Mouse (Mus musculus) embryonic facial prominence, embryonic 12.5 days (tissue): ENCODE data around the gene Platr17. TPM values are rescaled to one million over a fixed set of nuclear protein-coding genes. Genes with fewer than 3 reads are reported as not detected.
"Not testable (repeated sequence)": the region's sequence is repeated elsewhere in the genome, so short reads cannot be mapped to it uniquely, and the experiment has no call there.

Experiments
- ATAC-seq: fragments of 200-750 bp; cut with Nextera tagmentation; 2 replicates; pipeline ENCODE4 v1.8.0; 2017; ENCODE audit not compliant: insufficient number of reproducible peaks, insufficient read depth, low FRiP score, low TSS enrichment
- H3K27ac ChIP-seq: fragments of 300-500 bp; sonication (generic); 2 replicates; pipeline ENCODE4 v1.5.1; 2016; ENCODE audit warnings: mild to moderate bottlenecking
- H3K27me3 ChIP-seq: fragments of 300-500 bp; sonication (generic); 2 replicates; pipeline ENCODE4 v1.6.1; 2016; ENCODE audit warnings: mild to moderate bottlenecking, moderate library complexity
- H3K36me3 ChIP-seq: fragments of 300-500 bp; sonication (generic); 2 replicates; pipeline ENCODE4 v1.6.1; 2016; ENCODE audit warnings: mild to moderate bottlenecking
- H3K4me1 ChIP-seq: fragments of 300-500 bp; sonication (generic); 2 replicates; pipeline ENCODE4 v1.6.1; 2016
- H3K4me2 ChIP-seq: fragments of 300-500 bp; sonication (generic); replicated peaks from 2 replicates; pipeline ENCODE4 v1.6.1; 2016; ENCODE audit warnings: mild to moderate bottlenecking, moderate library complexity
- H3K4me3 ChIP-seq: fragments of 300-500 bp; sonication (generic); 2 replicates; pipeline ENCODE4 v1.5.1; 2016; ENCODE audit warnings: mild to moderate bottlenecking
- H3K9ac ChIP-seq: fragments of 300-500 bp; sonication (generic); 2 replicates; pipeline ENCODE4 v1.6.1; 2016; ENCODE audit warnings: mild to moderate bottlenecking, moderate library complexity
- H3K9me3 ChIP-seq: fragments of 300-500 bp; sonication (generic); 2 replicates; pipeline ENCODE4 v1.6.1; 2016; ENCODE audit warnings: mild to moderate bottlenecking, moderate library complexity
- WGBS: fragments of 180-500 bp; shearing (Covaris S2); methylation state at CpG from one replicate; pipeline ENCODE4 v1.1.7; 2016; 5-methylcytosine and 5-hydroxymethylcytosine counted together
- polyA plus RNA-seq: library from polyadenylated mRNA; unstranded; fragments of >200 nt; fragmentation: Nextera tagmentation; extraction: Ambion mirVana; gene quantifications from 2 replicates; pipeline ENCODE4 v1.2.1, GENCODE M21; 2016

Gene Platr17
- polyA plus RNA-seq, 1 experiment from 2014 or later: 0.35 TPM

- H3K4me1 ChIP-seq: peaks cover 10% of the 10 kb centered on the region
- H3K27me3 ChIP-seq, H3K4me2 ChIP-seq, H3K9me3 ChIP-seq, H3K9ac ChIP-seq, H3K27ac ChIP-seq, H3K36me3 ChIP-seq, ATAC-seq, H3K4me3 ChIP-seq: not testable (repeated sequence)
- 72% methylated on average over 6 of the region's 6 CpGs for WGBS
Measured at GRCm38 (mm10) chr17:33891892-33892291, 13.0 kb upstream of the Platr17 start.

- Histone ChIP-seq H3K4me3 (no peak overlapping the region), H3K36me3 (no peaks in the 10 kb centered on the region), H3K9ac (no peak overlapping the region), H3K27me3 (no peaks in the 10 kb centered on the region), H3K4me1 (peaks cover 10% of the 10 kb centered on the region), H3K4me2 (no peak overlapping the region), H3K27ac (no peak overlapping the region), H3K9me3 (no peaks in the 10 kb centered on the region)
- WGBS: 22% methylated on average over 7 of the region's 7 CpGs
- ATAC-seq: no peak
Measured at GRCm38 (mm10) chr17:33892429-33892828, 12.5 kb upstream of the Platr17 start.

- ATAC-seq, H3K36me3 ChIP-seq, H3K27me3 ChIP-seq, H3K4me1 ChIP-seq, H3K4me2 ChIP-seq, H3K4me3 ChIP-seq, H3K9me3 ChIP-seq, H3K27ac ChIP-seq, H3K9ac ChIP-seq: not testable (repeated sequence)
- 74% methylated on average over 4 of the region's 4 CpGs for WGBS
Measured at GRCm38 (mm10) chr17:33893011-33893410, 11.9 kb upstream of the Platr17 start.

GRCm38 (mm10) chr17:33897114-33897794, 7.7 kb upstream of the Platr17 start:
- WGBS: 36% methylated on average over 6 of the region's 6 CpGs
- no peak for ATAC-seq
- Histone ChIP-seq H3K27me3 (no peaks in the 10 kb centered on the region), H3K36me3 (no peaks in the 10 kb centered on the region), H3K4me1 (no peaks in the 10 kb centered on the region), H3K27ac (no peak overlapping the region), H3K4me2 (no peak overlapping the region), H3K4me3 (no peak overlapping the region), H3K9me3 (no peaks in the 10 kb centered on the region), H3K9ac (no peak overlapping the region)

- H3K4me2 ChIP-seq, H3K27ac ChIP-seq, H3K36me3 ChIP-seq, H3K4me1 ChIP-seq, H3K27me3 ChIP-seq, ATAC-seq, H3K4me3 ChIP-seq, H3K9me3 ChIP-seq, H3K9ac ChIP-seq: not testable (repeated sequence)
- 85% methylated on average over 4 of the region's 4 CpGs for WGBS
Measured at GRCm38 (mm10) chr17:33898193-33898592, 6.7 kb upstream of the Platr17 start.

GRCm38 (mm10) chr17:33899642-33900041, 5.3 kb upstream of the Platr17 start:
- no peak for ATAC-seq
- 83% methylated on average over 4 of the region's 4 CpGs for WGBS
- Histone ChIP-seq H3K27ac (no peak overlapping the region), H3K4me3 (no peak overlapping the region), H3K4me1 (no peaks in the 10 kb centered on the region), H3K27me3 (no peaks in the 10 kb centered on the region), H3K9ac (no peak overlapping the region), H3K9me3 (no peaks in the 10 kb centered on the region), H3K4me2 (no peak overlapping the region), H3K36me3 (no peaks in the 10 kb centered on the region)

GRCm38 (mm10) chr17:33900281-33900988, 4.5 kb upstream of the Platr17 start:
- 66% methylated on average over 7 of the region's 7 CpGs for WGBS
- no peak for ATAC-seq
- Histone ChIP-seq H3K9ac (no peak overlapping the region), H3K9me3 (no peaks in the 10 kb centered on the region), H3K27me3 (no peaks in the 10 kb centered on the region), H3K27ac (no peak overlapping the region), H3K4me1 (no peaks in the 10 kb centered on the region), H3K4me2 (no peak overlapping the region), H3K4me3 (no peak overlapping the region), H3K36me3 (no peaks in the 10 kb centered on the region)

GRCm38 (mm10) chr17:33900989-33901314, 4.0 kb upstream of the Platr17 start:
- no peak for ATAC-seq
- H3K9me3 ChIP-seq: no peaks in the 10 kb centered on the region
- no peaks in the 10 kb centered on the region for H3K4me1 ChIP-seq
- WGBS: 77% methylated on average over 4 of the region's 4 CpGs
- no peak overlapping the region for H3K4me3 ChIP-seq
- H3K27ac ChIP-seq: no peak overlapping the region
- no peaks in the 10 kb centered on the region for H3K36me3 ChIP-seq
- H3K4me2 ChIP-seq: no peak overlapping the region
- H3K9ac ChIP-seq: no peak overlapping the region
- H3K27me3 ChIP-seq: no peaks in the 10 kb centered on the region

GRCm38 (mm10) chr17:33901653-33902052, 3.3 kb upstream of the Platr17 start:
- H3K4me1 ChIP-seq: no peaks in the 10 kb centered on the region
- H3K27me3 ChIP-seq: no peaks in the 10 kb centered on the region
- no peak overlapping the region for H3K4me2 ChIP-seq
- H3K36me3 ChIP-seq: no peaks in the 10 kb centered on the region
- no peak overlapping the region for H3K4me3 ChIP-seq
- no peak for ATAC-seq
- H3K9me3 ChIP-seq: no peaks in the 10 kb centered on the region
- H3K9ac ChIP-seq: no peak overlapping the region
- H3K27ac ChIP-seq: no peak overlapping the region
- WGBS: 59% methylated on average over 4 of the region's 4 CpGs

GRCm38 (mm10) chr17:33902079-33902478, 2.9 kb upstream of the Platr17 start:
- no peaks in the 10 kb centered on the region for H3K4me1 ChIP-seq
- no peak overlapping the region for H3K4me2 ChIP-seq
- WGBS: 72% methylated on average over 4 of the region's 4 CpGs
- H3K9ac ChIP-seq: no peak overlapping the region
- no peak overlapping the region for H3K4me3 ChIP-seq
- H3K27ac ChIP-seq: no peak overlapping the region
- H3K9me3 ChIP-seq: no peaks in the 10 kb centered on the region
- ATAC-seq: no peak
- H3K36me3 ChIP-seq: no peaks in the 10 kb centered on the region
- no peaks in the 10 kb centered on the region for H3K27me3 ChIP-seq

- ATAC-seq: no peak
- no peaks in the 10 kb centered on the region for H3K4me1 ChIP-seq
- H3K4me3 ChIP-seq: no peak overlapping the region
- no peaks in the 10 kb centered on the region for H3K9me3 ChIP-seq
- WGBS: 86% methylated on average over 7 of the region's 7 CpGs
- no peaks in the 10 kb centered on the region for H3K36me3 ChIP-seq
- H3K27me3 ChIP-seq: no peaks in the 10 kb centered on the region
- H3K4me2 ChIP-seq: no peak overlapping the region
- H3K9ac ChIP-seq: no peak overlapping the region
- no peak overlapping the region for H3K27ac ChIP-seq
Measured at GRCm38 (mm10) chr17:33902491-33902890, 2.4 kb upstream of the Platr17 start.

- H3K27ac ChIP-seq, H3K36me3 ChIP-seq, H3K9ac ChIP-seq, ATAC-seq, H3K4me1 ChIP-seq, H3K4me3 ChIP-seq, H3K9me3 ChIP-seq, H3K27me3 ChIP-seq, H3K4me2 ChIP-seq: not testable (repeated sequence)
- WGBS: 57% methylated on average over 6 of the region's 6 CpGs
Measured at GRCm38 (mm10) chr17:33903911-33904651, 854 bp upstream of the Platr17 start.
